Mouse (Mus musculus): ENCODE measurements around the gene Rpl36a-ps1. TPM values are rescaled to one million over a fixed set of nuclear protein-coding genes. Genes with fewer than 3 reads are reported as not detected.

The Rpl36a-ps1 gene
- polyA plus RNA-seq, 1 experiment, result 12.9 TPM

- no peak for TF ChIP-seq POLR2A (IDR thresholded peaks at IDR 0.05; ENCODE audit: insufficient read length, low read depth)
- TF ChIP-seq MAX (IDR thresholded peaks at IDR 0.05; ENCODE audit: low read depth), result no peak
- no peak for TF ChIP-seq TCF3 (IDR thresholded peaks at IDR 0.05; ENCODE audit: insufficient read length, low read depth)
- Histone ChIP-seq H3K27me3 (ENCODE audit: control insufficient read depth, insufficient read depth, insufficient read length) (no peaks in the 10 kb centered on the region), H3K79me2 (ENCODE audit: control insufficient read depth, insufficient read depth) (no peaks in the 10 kb centered on the region), H3ac (ENCODE audit: control insufficient read depth, insufficient read length) (no peak overlapping the region), H3K4me2 (ENCODE audit: low read depth) (no peak overlapping the region), H3K4me3 (no peak overlapping the region), H3K36me3 (ENCODE audit: control insufficient read depth, insufficient read depth) (no peaks in the 10 kb centered on the region)
Observed at GRCm38 (mm10) chr14:98958978-98959658, 35.0 kb downstream of the Rpl36a-ps1 start.

GRCm38 (mm10) chr14:98956788-98957187 is 37.3 kb downstream of the Rpl36a-ps1 start:
- Histone ChIP-seq H3ac (ENCODE audit: control insufficient read depth, insufficient read length) (no peak overlapping the region), H3K79me2 (ENCODE audit: control insufficient read depth, insufficient read depth) (no peaks in the 10 kb centered on the region), H3K4me3 (no peak overlapping the region), H3K27me3 (ENCODE audit: control insufficient read depth, insufficient read depth, insufficient read length) (no peaks in the 10 kb centered on the region), H3K36me3 (ENCODE audit: control insufficient read depth, insufficient read depth) (no peaks in the 10 kb centered on the region), H3K4me2 (ENCODE audit: low read depth) (no peak overlapping the region)
- TF ChIP-seq TCF3 (IDR thresholded peaks at IDR 0.05; ENCODE audit: insufficient read length, low read depth) (no peak), POLR2A (IDR thresholded peaks at IDR 0.05; ENCODE audit: insufficient read length, low read depth) (no peak), MYOD1 (IDR thresholded peaks at IDR 0.05; ENCODE audit: control insufficient read depth in 1 of 3, insufficient read length in 2 of 3, low read depth in 2 of 3) (no peak), MAX (IDR thresholded peaks at IDR 0.05; ENCODE audit: low read depth) (no peak), USF1 (IDR thresholded peaks at IDR 0.05; ENCODE audit: low read depth) (no peak), MYOG (IDR thresholded peaks at IDR 0.05; ENCODE audit: control insufficient read depth in 1 of 3, insufficient read depth in 1 of 3, insufficient read length in 2 of 3, low read depth in 2 of 3) (no peak), SRF (IDR thresholded peaks at IDR 0.05; ENCODE audit: control insufficient read depth, insufficient read length, low read depth) (no peak), REST (IDR thresholded peaks at IDR 0.05; ENCODE audit: insufficient read depth, insufficient read length) (no peak), TCF12 (IDR thresholded peaks at IDR 0.05; ENCODE audit: insufficient read depth, poor library complexity, severe bottlenecking) (no peak), POLR2AphosphoS2 (IDR thresholded peaks at IDR 0.05; ENCODE audit: insufficient read length, low read depth) (no peak), E2F4 (IDR thresholded peaks at IDR 0.05; ENCODE audit: insufficient read depth) (no peak), CEBPB (IDR thresholded peaks at IDR 0.05; ENCODE audit: insufficient read depth, poor library complexity, severe bottlenecking) (no peak)

GRCm38 (mm10) chr14:98952441-98952840 is 41.7 kb downstream of the Rpl36a-ps1 start:
- Histone ChIP-seq H3K79me2 (ENCODE audit: control insufficient read depth, insufficient read depth) (no peaks in the 10 kb centered on the region), H3K36me3 (ENCODE audit: control insufficient read depth, insufficient read depth) (no peaks in the 10 kb centered on the region), H3K27me3 (ENCODE audit: control insufficient read depth, insufficient read depth, insufficient read length) (no peaks in the 10 kb centered on the region), H3K4me3 (no peak overlapping the region), H3K4me2 (ENCODE audit: low read depth) (no peak overlapping the region), H3ac (ENCODE audit: control insufficient read depth, insufficient read length) (no peak overlapping the region)
- no peak for TF ChIP-seq POLR2A (IDR thresholded peaks at IDR 0.05; ENCODE audit: insufficient read length, low read depth)
- TF ChIP-seq TCF3 (IDR thresholded peaks at IDR 0.05; ENCODE audit: insufficient read length, low read depth), result no peak
- TF ChIP-seq USF1 (IDR thresholded peaks at IDR 0.05; ENCODE audit: low read depth), result no peak
- TF ChIP-seq POLR2AphosphoS2 (IDR thresholded peaks at IDR 0.05; ENCODE audit: insufficient read length, low read depth), result no peak
- TF ChIP-seq E2F4 (IDR thresholded peaks at IDR 0.05; ENCODE audit: insufficient read depth), result no peak
- no peak for TF ChIP-seq MAX (IDR thresholded peaks at IDR 0.05; ENCODE audit: low read depth)
- no peak for TF ChIP-seq MYOD1 (IDR thresholded peaks at IDR 0.05; ENCODE audit: control insufficient read depth in 1 of 3, insufficient read length in 2 of 3, low read depth in 2 of 3)
- no peak for TF ChIP-seq TCF12 (IDR thresholded peaks at IDR 0.05; ENCODE audit: insufficient read depth, poor library complexity, severe bottlenecking)
- no peak for TF ChIP-seq REST (IDR thresholded peaks at IDR 0.05; ENCODE audit: insufficient read depth, insufficient read length)
- no peak for TF ChIP-seq MYOG (IDR thresholded peaks at IDR 0.05; ENCODE audit: control insufficient read depth in 1 of 3, insufficient read depth in 1 of 3, insufficient read length in 2 of 3, low read depth in 2 of 3)
- TF ChIP-seq CEBPB (IDR thresholded peaks at IDR 0.05; ENCODE audit: insufficient read depth, poor library complexity, severe bottlenecking), result no peak
- TF ChIP-seq SRF (IDR thresholded peaks at IDR 0.05; ENCODE audit: control insufficient read depth, insufficient read length, low read depth), result no peak

GRCm38 (mm10) chr14:98951626-98952290 is 42.4 kb downstream of the Rpl36a-ps1 start:
- TF ChIP-seq POLR2AphosphoS2 (IDR thresholded peaks at IDR 0.05; ENCODE audit: insufficient read length, low read depth), result no peak
- TF ChIP-seq USF1 (IDR thresholded peaks at IDR 0.05; ENCODE audit: low read depth), result no peak
- TF ChIP-seq REST (IDR thresholded peaks at IDR 0.05; ENCODE audit: insufficient read depth, insufficient read length), result no peak
- no peak for TF ChIP-seq E2F4 (IDR thresholded peaks at IDR 0.05; ENCODE audit: insufficient read depth)
- no peak for TF ChIP-seq MAX (IDR thresholded peaks at IDR 0.05; ENCODE audit: low read depth)
- no peak for TF ChIP-seq MYOG (IDR thresholded peaks at IDR 0.05; ENCODE audit: control insufficient read depth in 1 of 3, insufficient read depth in 1 of 3, insufficient read length in 2 of 3, low read depth in 2 of 3)
- no peak for TF ChIP-seq MYOD1 (IDR thresholded peaks at IDR 0.05; ENCODE audit: control insufficient read depth in 1 of 3, insufficient read length in 2 of 3, low read depth in 2 of 3)
- TF ChIP-seq TCF12 (IDR thresholded peaks at IDR 0.05; ENCODE audit: insufficient read depth, poor library complexity, severe bottlenecking), result no peak
- TF ChIP-seq CEBPB (IDR thresholded peaks at IDR 0.05; ENCODE audit: insufficient read depth, poor library complexity, severe bottlenecking), result no peak
- TF ChIP-seq POLR2A (IDR thresholded peaks at IDR 0.05; ENCODE audit: insufficient read length, low read depth), result no peak
- TF ChIP-seq SRF (IDR thresholded peaks at IDR 0.05; ENCODE audit: control insufficient read depth, insufficient read length, low read depth), result no peak
- TF ChIP-seq TCF3 (IDR thresholded peaks at IDR 0.05; ENCODE audit: insufficient read length, low read depth), result no peak
- H3ac ChIP-seq (ENCODE audit: control insufficient read depth, insufficient read length), result no peak overlapping the region
- H3K4me3 ChIP-seq, result no peak overlapping the region
- H3K27me3 ChIP-seq (ENCODE audit: control insufficient read depth, insufficient read depth, insufficient read length), result no peaks in the 10 kb centered on the region
- no peaks in the 10 kb centered on the region for H3K36me3 ChIP-seq (ENCODE audit: control insufficient read depth, insufficient read depth)
- no peak overlapping the region for H3K4me2 ChIP-seq (ENCODE audit: low read depth)
- no peaks in the 10 kb centered on the region for H3K79me2 ChIP-seq (ENCODE audit: control insufficient read depth, insufficient read depth)

Other genes starting within 250 kb of the Rpl36a-ps1 start
- gene Mzt1, start 51.8 kb upstream of the Rpl36a-ps1 start, polyA plus RNA-seq (2012; fragmentation: generic; extraction: Trizol), result 11.2 TPM
- gene Bora, start 51.9 kb upstream of the Rpl36a-ps1 start, polyA plus RNA-seq (2012; fragmentation: generic; extraction: Trizol), result 4.3 TPM
- 2.5 TPM for gene Pibf1, start 105.1 kb upstream of the Rpl36a-ps1 start, polyA plus RNA-seq (2012; fragmentation: generic; extraction: Trizol)
- 12.3 TPM for gene Dis3, start 105.5 kb upstream of the Rpl36a-ps1 start, polyA plus RNA-seq (2012; fragmentation: generic; extraction: Trizol)